Mouse (Mus musculus) intestine, postnatal 0 days (tissue): ENCODE measurements around the gene Srrm4. TPM values are rescaled to one million over a fixed set of nuclear protein-coding genes. Genes with fewer than 3 reads are reported as not detected.

ENCODE experiments used
- ATAC-seq: fragments of 200-750 bp; cut with Nextera tagmentation; 2 replicates; pipeline ENCODE4 v1.8.0; 2017; ENCODE audit warnings: mild to moderate bottlenecking, moderate TSS enrichment, moderate library complexity
- H3K27ac ChIP-seq: fragments of 300-500 bp; sonication (generic); 2 replicates; pipeline ENCODE4 v1.5.1; 2014; ENCODE audit warnings: mild to moderate bottlenecking, low read depth, low read length, moderate library complexity
- H3K27me3 ChIP-seq: fragments of 300-500 bp; sonication (generic); replicated peaks from 2 replicates; pipeline ENCODE4 v1.6.1; 2014; ENCODE audit warnings: low read length, mixed read lengths; ENCODE audit not compliant: control insufficient read depth, insufficient read depth
- H3K36me3 ChIP-seq: fragments of 300-500 bp; sonication (generic); 2 replicates; pipeline ENCODE4 v1.6.1; 2014; ENCODE audit warnings: mild to moderate bottlenecking, moderate library complexity; ENCODE audit not compliant: control insufficient read depth, insufficient read depth
- H3K4me1 ChIP-seq: fragments of 300-500 bp; sonication (generic); replicated peaks from 2 replicates; pipeline ENCODE4 v1.6.1; 2014; ENCODE audit warnings: antibody characterized with exemption, low read length, mixed read lengths; ENCODE audit not compliant: control insufficient read depth, insufficient read depth
- H3K4me2 ChIP-seq: fragments of 300-500 bp; sonication (generic); replicated peaks from 2 replicates; pipeline ENCODE4 v1.6.1; 2014; ENCODE audit warnings: low read depth, mild to moderate bottlenecking, moderate library complexity
- H3K4me3 ChIP-seq: fragments of 300-500 bp; sonication (generic); 2 replicates; pipeline ENCODE4 v1.5.1; 2014; ENCODE audit warnings: low read depth, low read length
- H3K9ac ChIP-seq: fragments of 300-500 bp; sonication (generic); 2 replicates; pipeline ENCODE4 v1.6.1; 2014; ENCODE audit warnings: mild to moderate bottlenecking, low read depth, low read length
- H3K9me3 ChIP-seq: fragments of 300-500 bp; sonication (generic); 2 replicates; pipeline ENCODE4 v1.6.1; 2016; ENCODE audit warnings: mixed run types; ENCODE audit not compliant: control insufficient read depth
- CTCF ChIP-seq: sonication (generic); IDR thresholded peaks from 2 replicates; pipeline ENCODE4 v1.5.1; 2016; ENCODE audit warnings: low read depth, mild to moderate bottlenecking, control low read depth, antibody characterized with exemption, moderate library complexity
- WGBS: fragments of 180-500 bp; shearing (Covaris S2); extraction: QIAGEN DNeasy Blood & Tissue Kit; methylation state at CpG from one replicate; pipeline ENCODE4 v1.1.7; 2014; 5-methylcytosine and 5-hydroxymethylcytosine counted together
- polyA plus RNA-seq: library from polyadenylated mRNA; unstranded; fragments of >200 nt; fragmentation: Nextera tagmentation; extraction: Ambion mirVana; gene quantifications from 2 replicates; pipeline ENCODE4 v1.2.1, GENCODE M21; 2015

The Srrm4 gene
- polyA plus RNA-seq, 1 experiment from 2014 or later: 0.52 TPM

DNA sequence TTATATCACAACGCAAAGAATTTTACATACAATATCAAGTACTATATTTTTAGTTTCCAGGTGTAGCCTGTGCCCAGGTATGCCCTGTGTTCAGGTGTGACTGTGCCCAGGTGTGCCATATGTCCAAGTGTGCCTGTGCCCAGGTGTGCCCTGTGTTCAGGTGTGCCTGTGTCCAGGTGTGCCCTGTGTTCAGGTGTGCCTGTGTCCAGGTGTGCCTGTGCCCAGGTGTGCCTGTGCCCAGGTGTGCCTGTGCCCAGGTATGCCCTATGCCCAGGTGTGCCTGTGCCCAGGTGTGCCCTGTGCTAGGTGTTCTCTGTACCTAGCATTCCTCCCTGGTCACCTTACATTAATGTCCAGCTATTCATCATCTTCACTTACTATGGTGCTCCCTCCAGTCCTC lies 185.7 kb downstream of the Srrm4 start:
- H3K27me3 ChIP-seq: no peaks in the 10 kb centered on the region
- no peak for TF ChIP-seq CTCF
- no peak overlapping the region for H3K4me3 ChIP-seq
- no peaks in the 10 kb centered on the region for H3K9me3 ChIP-seq
- H3K36me3 ChIP-seq: no peaks in the 10 kb centered on the region
- H3K27ac ChIP-seq: no peak overlapping the region
- H3K4me2 ChIP-seq: no peak overlapping the region
- H3K9ac ChIP-seq: no peak overlapping the region
- WGBS: 89% methylated on average over 1 of the region's 1 CpGs
- ATAC-seq: no peak
- no peaks in the 10 kb centered on the region for H3K4me1 ChIP-seq

DNA sequence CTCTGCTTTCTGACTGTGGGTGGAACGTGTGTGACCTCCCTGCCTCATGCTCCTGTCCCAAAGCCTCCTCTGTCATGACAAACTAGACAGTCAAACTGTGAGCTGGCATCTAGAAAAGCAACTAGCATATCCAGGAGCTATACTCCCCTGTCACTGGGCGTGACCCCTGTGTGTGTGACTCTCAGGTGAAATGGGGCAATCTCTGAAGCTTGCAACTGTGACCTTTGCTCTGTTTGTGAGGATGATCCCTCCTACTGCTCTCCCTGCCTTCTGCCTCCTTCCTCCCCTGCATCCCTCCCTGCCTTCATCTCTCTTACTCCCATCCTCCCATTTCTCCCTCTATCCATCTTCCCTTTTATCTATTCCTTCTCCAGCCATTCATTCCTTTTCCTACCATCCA lies 187.6 kb downstream of the Srrm4 start:
- no peaks in the 10 kb centered on the region for H3K9me3 ChIP-seq
- H3K27ac ChIP-seq: no peak overlapping the region
- H3K4me2 ChIP-seq: no peak overlapping the region
- TF ChIP-seq CTCF: no peak
- H3K9ac ChIP-seq: no peak overlapping the region
- ATAC-seq: no peak
- 61% methylated on average over 2 of the region's 2 CpGs for WGBS
- no peaks in the 10 kb centered on the region for H3K4me1 ChIP-seq
- H3K4me3 ChIP-seq: no peak overlapping the region
- no peaks in the 10 kb centered on the region for H3K36me3 ChIP-seq
- H3K27me3 ChIP-seq: no peaks in the 10 kb centered on the region

- H3K4me1 ChIP-seq: no peaks in the 10 kb centered on the region
- H3K4me2 ChIP-seq: no peak overlapping the region
- H3K4me3 ChIP-seq: no peak overlapping the region
- TF ChIP-seq CTCF: no peak
- H3K27ac ChIP-seq: no peak overlapping the region
- H3K27me3 ChIP-seq: no peaks in the 10 kb centered on the region
- H3K9ac ChIP-seq: no peak overlapping the region
- no peaks in the 10 kb centered on the region for H3K9me3 ChIP-seq
- no peak for ATAC-seq
- 78% methylated on average over 3 of the region's 3 CpGs for WGBS
- no peaks in the 10 kb centered on the region for H3K36me3 ChIP-seq
Observed at GRCm38 (mm10) chr5:116400801-116401200, 190.8 kb downstream of the Srrm4 start.

- no peak for ATAC-seq
- H3K4me3 ChIP-seq: no peak overlapping the region
- no peak overlapping the region for H3K4me2 ChIP-seq
- no peak overlapping the region for H3K27ac ChIP-seq
- H3K4me1 ChIP-seq: no peaks in the 10 kb centered on the region
- no peaks in the 10 kb centered on the region for H3K36me3 ChIP-seq
- H3K9me3 ChIP-seq: no peaks in the 10 kb centered on the region
- WGBS: 60% methylated on average over 8 of the region's 8 CpGs
- no peak for TF ChIP-seq CTCF
- H3K27me3 ChIP-seq: no peaks in the 10 kb centered on the region
- H3K9ac ChIP-seq: no peak overlapping the region
Observed at GRCm38 (mm10) chr5:116400042-116400730, 191.4 kb downstream of the Srrm4 start.

GRCm38 (mm10) chr5:116396104-116396503 lies 195.5 kb downstream of the Srrm4 start:
- Histone ChIP-seq H3K4me3 (no peak overlapping the region), H3K9me3 (no peaks in the 10 kb centered on the region), H3K4me1 (no peaks in the 10 kb centered on the region), H3K27me3 (no peaks in the 10 kb centered on the region), H3K4me2 (no peak overlapping the region), H3K9ac (no peak overlapping the region), H3K36me3 (no peaks in the 10 kb centered on the region), H3K27ac (no peak overlapping the region)
- TF ChIP-seq CTCF: no peak
- ATAC-seq: no peak
- 80% methylated on average over 5 of the region's 5 CpGs for whole genome bisulfite sequencing

DNA sequence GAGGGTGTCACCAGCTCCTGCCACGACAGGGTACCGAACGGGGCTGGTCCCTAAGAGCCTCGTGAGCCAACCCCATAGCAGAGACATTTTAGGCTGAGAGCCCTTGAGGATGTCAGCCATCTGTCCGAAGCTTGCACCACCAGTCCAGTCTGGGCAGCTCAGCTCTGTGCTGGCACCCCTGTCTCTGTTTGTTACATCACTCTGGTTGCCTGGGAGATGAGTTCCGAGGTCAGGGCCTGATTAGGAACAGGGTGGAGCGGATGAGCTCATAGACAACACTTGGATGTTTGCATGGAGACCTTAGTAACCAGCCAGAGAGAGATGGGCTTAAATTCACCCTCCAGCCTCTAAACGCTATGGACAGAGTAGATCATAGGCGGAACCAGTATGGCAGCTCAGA lies 199.0 kb downstream of the Srrm4 start:
- no peaks in the 10 kb centered on the region for H3K4me1 ChIP-seq
- TF ChIP-seq CTCF: no peak
- 73% methylated on average over 9 of the region's 9 CpGs for whole genome bisulfite sequencing

More for the DNA sequence above, 199.0 kb downstream of the Srrm4 start:
- Histone ChIP-seq H3K27ac (no peak overlapping the region), H3K4me2 (no peak overlapping the region), H3K9ac (no peak overlapping the region), H3K27me3 (no peaks in the 10 kb centered on the region), H3K36me3 (no peaks in the 10 kb centered on the region), H3K4me3 (no peak overlapping the region), H3K9me3 (no peaks in the 10 kb centered on the region)
- no peak for ATAC-seq
